Mouse (Mus musculus): ENCODE data around the gene Camk2b.
"Not testable (repeated sequence)": the region's sequence is repeated elsewhere in the genome, so short reads cannot be mapped to it uniquely, and the experiment has no call there.

Gene Camk2b

GRCm38 (mm10) chr11:6011879-6012278 lies 54.3 kb downstream of the Camk2b start:
- DNase-seq, result no peak

DNA sequence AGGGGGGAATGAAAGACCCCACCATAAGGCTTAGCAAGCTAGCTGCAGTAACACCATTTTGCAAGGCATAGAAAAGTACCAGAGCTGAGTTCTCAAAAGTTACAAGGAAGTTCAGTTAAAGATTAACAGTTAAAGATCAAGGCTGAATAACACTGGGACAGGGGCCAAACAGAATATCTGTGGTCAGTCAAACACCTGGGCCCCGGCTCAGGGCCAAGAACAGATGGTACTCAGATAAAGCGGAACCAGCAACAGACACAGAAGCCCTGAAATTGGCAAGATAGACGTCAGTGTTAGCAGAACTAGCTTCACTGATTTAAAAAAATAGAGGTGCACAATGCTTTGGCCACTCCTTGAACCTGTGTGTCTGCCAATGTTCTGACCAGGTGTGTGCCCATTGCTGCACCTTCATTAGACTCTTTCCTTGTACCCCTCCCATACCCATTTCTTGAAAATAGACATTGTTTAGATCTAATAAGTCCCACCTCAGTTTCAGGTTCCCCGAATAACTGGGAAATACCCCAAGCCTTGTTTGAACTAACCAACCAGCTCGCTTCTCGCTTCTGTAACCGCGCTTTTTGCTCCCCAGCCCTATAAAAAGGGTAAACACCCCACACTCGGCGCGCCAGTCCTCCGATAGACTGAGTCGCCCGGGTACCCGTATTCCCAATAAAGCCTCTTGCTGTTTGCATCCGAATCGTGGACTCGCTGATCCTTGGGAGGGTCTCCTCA lies 55.2 kb downstream of the Camk2b start:
- DNase-seq, result not testable (repeated sequence)

- DNase-seq, result not testable (repeated sequence)
Observed at GRCm38 (mm10) chr11:6007779-6008128, 58.4 kb downstream of the Camk2b start.

- not testable (repeated sequence) for DNase-seq
Observed at GRCm38 (mm10) chr11:6007010-6007778, 59.0 kb downstream of the Camk2b start.

DNA sequence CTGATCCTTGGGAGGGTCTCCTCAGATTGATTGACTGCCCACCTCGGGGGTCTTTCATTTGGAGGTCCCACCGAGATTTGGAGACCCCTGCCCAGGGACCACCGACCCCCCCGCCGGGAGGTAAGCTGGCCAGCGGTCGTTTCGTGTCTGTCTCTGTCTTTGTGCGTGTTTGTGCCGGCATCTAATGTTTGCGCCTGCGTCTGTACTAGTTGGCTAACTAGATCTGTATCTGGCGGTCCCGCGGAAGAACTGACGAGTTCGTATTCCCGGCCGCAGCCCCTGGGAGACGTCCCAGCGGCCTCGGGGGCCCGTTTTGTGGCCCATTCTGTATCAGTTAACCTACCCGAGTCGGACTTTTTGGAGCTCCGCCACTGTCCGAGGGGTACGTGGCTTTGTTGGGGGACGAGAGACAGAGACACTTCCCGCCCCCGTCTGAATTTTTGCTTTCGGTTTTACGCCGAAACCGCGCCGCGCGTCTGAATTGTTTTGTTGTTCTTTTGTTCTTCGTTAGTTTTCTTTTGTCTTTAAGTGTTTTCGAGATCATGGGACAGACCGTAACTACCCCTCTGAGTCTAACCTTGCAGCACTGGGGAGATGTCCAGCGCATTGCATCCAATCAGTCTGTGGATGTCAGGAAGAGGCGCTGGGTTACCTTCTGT lies 59.7 kb downstream of the Camk2b start:
- not testable (repeated sequence) for DNase-seq

DNA sequence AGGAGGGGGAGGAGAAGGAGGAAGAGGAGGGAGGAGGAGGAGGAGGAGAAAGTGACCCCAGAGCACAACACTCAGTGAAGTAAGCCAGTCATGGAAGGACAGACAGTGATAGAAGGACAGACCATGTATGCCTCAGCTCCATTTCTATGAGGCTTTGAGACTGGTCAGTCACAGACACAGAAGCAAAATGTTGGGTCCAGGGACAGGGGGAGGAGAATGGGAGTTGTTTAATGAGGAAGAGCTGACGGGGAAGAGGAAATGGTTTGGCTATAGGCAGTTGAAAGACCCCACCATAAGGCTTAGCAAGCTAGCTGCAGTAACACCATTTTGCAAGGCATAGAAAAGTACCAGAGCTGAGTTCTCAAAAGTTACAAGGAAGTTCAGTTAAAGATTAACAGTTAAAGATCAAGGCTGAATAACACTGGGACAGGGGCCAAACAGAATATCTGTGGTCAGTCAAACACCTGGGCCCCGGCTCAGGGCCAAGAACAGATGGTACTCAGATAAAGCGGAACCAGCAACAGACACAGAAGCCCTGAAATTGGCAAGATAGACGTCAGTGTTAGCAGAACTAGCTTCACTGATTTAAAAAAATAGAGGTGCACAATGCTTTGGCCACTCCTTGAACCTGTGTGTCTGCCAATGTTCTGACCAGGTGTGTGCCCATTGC lies 60.7 kb downstream of the Camk2b start:
- DNase-seq, result not testable (repeated sequence)

DNA sequence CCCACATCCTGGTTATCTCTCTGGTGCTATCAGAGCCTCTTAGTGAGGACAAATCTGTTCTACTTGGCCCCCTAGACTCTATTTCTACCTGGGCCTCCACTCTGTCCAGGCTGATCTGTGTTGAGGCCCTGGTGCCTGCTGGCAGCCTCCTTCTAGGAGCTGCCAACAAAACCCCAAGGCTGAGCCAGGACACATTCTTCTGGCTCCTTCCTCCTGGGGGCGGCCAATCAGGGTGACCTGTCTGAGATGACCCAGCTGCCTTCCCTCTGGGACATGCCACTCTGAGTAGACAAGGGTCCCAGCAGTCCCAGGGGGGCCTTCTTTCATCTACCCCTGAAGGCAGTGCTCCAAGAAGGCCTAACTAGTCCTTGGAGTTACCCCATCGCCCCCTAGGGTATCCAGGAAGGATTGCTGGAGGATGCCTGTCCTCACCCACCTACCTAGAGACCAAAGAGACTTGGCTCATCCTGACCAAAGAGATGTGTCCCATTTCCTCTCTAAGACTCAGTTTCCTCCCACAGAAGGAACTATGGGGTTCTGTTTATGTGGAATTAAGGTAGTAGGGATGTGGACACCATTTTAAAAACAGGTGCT lies 63.0 kb downstream of the Camk2b start:
- peak in 1 of 2 experiments; percentile 35 for DNase-seq

DNA sequence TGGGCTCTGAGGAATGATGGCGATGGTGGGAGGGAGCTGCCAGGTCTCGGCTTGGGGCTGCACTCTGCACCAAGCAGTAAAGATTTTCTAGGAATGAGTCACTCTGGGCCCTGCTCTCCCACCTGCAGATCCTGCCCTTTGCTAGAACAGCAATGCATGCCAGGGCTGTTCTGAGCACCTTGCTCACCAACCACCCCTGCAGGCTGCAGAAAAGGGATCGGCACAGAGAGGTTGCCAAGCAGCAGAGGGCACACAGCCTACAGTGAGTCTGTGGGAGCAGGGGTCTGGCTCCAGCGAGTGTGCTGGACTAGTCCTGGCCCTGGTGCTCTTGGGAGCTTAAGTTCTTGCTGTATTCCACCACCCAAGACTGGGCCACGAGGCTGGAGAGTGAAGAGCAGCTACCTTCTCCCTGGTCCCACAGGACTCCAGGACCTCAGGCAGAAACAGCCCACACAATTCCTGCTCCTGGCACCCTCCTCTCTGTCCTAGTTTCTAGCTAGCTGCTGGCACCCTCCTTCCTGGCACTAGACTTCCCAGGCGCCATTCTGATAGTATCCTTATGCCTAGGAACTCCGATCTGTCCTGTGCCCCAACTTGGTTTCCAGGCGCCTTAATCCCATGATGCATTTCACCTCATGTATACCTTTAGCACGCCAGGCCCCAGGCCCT lies 64.0 kb downstream of the Camk2b start:
- no peak for DNase-seq

- DNase-seq, result no peak
Observed at GRCm38 (mm10) chr11:6000961-6001682, 65.0 kb downstream of the Camk2b start.

- DNase-seq, result peak; percentile 78 to 83
Observed at GRCm38 (mm10) chr11:5999832-6000771, 66.1 kb downstream of the Camk2b start.

- DNase-seq, result no peak
Observed at GRCm38 (mm10) chr11:5998472-5998871, 67.7 kb downstream of the Camk2b start.

DNA sequence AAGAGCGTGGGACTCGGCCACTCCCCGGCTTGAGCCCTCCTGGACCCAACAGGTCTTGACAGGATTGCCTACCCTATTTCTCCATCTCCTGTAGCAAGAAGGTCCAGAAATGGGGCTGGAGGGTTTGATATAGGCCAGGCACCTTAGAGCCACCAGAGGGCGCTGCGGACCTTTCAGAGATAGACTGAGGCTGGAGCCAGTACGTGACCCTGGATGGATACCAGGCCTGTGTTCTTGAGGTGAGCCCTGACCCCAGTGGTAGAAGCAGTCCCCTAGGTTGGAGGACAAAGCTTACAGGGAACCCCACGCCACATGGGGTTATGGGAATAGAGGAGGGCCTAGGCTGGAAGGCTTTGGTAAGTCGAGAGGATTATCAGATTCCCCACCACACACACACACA lies 70.2 kb downstream of the Camk2b start:
- DNase-seq, result peak; percentile 80 to 81

DNA sequence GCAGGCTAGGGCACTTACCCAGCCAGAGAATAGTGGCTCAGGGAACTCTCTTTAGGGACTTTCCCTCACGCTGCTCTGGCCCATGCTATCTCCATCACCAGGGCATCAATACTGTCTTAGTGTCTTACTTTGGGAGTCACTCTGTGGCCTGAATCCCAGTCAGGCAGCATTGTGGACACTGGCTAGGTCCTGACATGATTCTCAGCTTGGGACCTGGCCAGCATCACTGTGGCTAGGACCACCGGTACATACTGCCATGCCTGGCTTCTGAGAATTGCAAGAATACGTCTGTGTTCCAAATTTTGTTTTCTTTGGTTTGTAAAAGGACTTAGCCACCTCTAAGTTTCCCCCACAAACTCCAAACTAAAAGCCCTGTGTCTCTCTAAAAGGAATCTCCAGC lies 71.3 kb downstream of the Camk2b start:
- no peak for DNase-seq

DNA sequence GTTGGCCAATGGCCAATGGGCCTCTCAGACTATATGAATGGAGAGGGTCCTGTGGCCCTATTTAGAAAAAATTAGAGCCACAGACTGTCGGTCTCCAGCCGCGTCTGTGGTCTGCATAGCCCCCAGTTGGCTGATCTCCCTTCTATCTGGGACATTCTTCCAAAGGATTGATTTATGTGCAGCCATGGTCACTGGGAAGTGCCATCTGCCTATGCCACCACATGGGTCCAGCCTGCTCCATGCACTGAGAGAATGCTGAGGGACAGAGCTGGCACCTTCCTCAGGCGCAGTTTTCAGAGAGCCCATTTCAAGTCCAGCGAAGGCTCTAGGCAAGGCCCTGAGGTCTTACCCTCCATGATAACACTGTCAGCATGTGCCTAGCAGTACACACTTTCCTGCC lies 72.0 kb downstream of the Camk2b start:
- no peak for DNase-seq

DNA sequence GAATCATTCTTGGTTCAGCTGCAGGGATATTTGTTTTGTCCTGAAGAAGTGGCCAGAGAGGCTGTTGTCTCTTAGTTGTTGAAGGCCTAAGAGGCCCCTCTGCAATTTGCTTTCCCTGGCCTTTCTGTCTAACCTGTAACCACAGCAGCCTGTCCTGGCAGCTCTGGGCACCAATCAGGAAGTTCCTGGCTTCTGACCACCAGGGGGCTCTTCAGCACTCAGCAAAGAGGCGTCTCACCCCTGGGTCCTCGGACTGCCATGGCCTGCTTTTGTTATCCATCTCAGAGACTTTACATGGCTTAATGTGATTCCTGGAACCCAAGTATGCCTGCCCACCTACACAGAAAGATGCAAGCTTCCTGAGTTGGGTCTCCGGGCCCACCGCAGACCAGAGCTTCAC lies 75.3 kb downstream of the Camk2b start:
- DNase-seq, result peak in 1 of 2 experiments; percentile 30

DNA sequence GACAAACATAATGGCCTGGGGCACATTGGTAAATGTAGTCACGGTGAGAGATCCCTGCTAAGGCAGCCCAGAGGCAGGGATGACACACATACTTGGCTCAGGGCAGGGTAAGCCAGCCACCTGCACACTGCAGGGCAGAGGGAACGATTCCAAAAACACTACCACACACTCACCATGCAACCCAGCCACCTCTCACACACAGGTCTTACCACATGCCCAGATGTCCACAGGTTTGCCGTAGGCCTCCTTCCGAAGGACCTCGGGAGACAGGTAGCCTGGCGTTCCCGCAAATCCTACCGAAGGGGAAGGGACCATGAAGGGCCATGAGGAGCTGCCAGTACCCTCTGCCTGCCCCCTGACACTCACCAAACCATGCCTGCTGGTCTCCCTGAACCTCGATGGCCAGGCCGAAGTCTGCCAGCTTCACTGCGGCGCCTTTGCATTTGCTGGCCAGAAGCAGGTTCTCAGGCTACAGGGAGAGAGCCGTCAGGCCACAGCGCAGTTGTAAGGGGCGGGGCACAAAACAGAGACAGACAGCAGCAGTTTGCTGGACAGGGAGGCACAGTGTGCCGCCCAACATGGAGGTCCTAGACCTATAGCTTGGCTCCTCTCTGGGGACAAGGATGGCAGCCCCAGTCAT lies 76.1 kb downstream of the Camk2b start:
- no peak for DNase-seq

DNA sequence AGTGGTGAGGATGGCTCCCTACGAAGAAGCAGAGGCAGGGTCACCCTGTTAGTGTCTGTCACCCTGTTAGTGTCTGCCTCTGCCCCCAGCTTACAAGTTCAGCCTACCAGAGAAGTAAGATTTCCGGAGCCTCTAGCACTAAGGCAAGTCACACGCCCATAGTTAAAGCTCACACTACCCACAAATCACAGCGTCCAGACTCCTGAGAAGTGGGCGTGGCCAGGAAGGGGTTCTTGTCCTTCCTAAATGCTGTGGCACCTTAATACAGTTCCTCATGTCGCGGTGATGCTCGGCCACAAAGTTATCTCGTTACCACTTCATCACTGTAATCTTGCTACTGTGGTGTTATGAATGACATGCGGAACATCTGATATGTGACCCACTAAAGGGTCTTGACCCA lies 78.0 kb downstream of the Camk2b start:
- DNase-seq, result no peak

- DNase-seq, result no peak
Observed at GRCm38 (mm10) chr11:5983629-5984028, 82.5 kb downstream of the Camk2b start.

- no peak for DNase-seq
Observed at GRCm38 (mm10) chr11:5981323-5981722, 84.8 kb downstream of the Camk2b start.

DNA sequence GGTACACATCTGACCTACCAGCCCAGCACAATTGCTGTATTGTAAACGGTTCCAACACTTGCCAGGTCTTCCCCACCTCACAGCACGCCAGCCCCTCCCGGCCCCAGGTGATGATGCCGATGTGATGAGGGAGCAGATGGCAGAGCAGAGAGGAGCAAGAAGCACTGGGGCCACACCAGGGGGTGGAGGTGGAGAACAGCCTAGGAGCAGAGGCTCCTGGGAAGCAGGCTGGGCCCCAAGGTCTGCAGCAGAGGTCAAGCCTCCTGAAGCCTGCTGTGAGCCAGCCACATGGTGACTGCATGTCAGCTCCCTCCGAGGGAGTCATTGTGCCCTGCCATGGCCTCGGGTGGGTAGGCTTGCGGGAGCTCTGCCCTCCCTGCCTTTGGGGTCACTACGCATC lies 85.6 kb downstream of the Camk2b start:
- DNase-seq, result no peak

All from lung, adult 18-20 months (tissue).